Mouse (Mus musculus) left cerebral cortex, adult 8-10 months (tissue): ENCODE measurements around the gene Ltk. TPM values are rescaled to one million over a fixed set of nuclear protein-coding genes. Genes with fewer than 3 reads are reported as not detected.

Experiments used
- DNase-seq, 2 experiments: peaks; one replicate each; pipeline ENCODE4 v3.0.0; 2022; ENCODE audit warnings: low spot score in 2 of 2
- total RNA-seq, 4 experiments: library from RNA; stranded (reverse); gene quantifications; 2 replicates each; pipeline ENCODE4 v1.2.4; 2022

The Ltk gene
- total RNA-seq, 4 experiments from 2014 or later = 19.7 to 23.2 (median 20.4) TPM

DNA sequence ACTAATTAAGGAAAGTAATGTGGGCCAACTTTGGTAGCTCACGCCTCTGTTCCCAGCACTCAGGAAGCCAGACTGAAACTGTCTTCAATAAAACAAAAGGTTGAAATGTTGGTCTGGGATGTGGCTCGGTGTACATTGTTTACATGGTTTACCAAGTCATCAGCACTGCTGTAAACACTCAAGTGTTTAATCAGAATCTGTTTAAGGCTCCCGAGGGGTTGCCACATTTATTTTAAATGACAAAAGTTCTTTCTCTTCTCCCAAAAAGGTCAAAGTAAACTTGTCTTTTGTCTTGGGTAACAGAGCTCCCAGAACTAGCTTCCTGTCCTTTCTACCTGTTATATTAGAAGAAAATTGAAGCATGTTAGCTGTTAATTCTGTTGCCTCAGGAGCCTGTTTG lies 52.6 kb downstream of the Ltk start:
- no peak for DNase-seq

DNA sequence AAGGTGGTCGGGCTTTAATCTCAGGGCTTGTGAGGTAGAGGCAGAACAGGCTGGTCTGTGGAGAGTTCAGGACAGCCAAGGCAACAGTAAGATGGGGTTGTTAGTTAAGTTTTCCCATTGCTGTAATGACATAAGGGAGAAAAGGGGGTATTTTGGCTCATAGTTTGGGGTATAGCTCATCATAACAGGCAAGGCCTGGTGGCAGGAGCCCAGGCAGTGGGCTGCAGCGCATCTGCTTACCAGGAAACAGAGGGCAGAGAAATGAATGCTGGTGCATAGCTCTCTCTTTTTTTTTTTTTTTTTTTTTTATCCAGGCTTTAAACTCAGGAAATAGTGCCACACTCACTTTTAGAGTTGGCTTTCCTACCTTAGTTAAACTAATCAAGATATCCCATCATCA lies 57.1 kb downstream of the Ltk start:
- DNase-seq = no peak

Other genes starting within 250 kb of the Ltk start
- gene Exd1, start 212.8 kb downstream of the Ltk start, total RNA-seq = 1 to 10 TPM in 2 of 4 experiments, under 1 TPM in 2; 0.59 to 1.9 (median 1.00) TPM
- 100 to 1,000 TPM; 161 to 184 (median 175) TPM for gene Chp1, start 212.7 kb downstream of the Ltk start, total RNA-seq
- gene Nusap1, start 142.1 kb downstream of the Ltk start, total RNA-seq = 1 to 10 TPM in 1 of 4 experiments, under 1 TPM in 3; 0.46 to 1.6 (median 0.56) TPM
- gene Oip5, start 142.0 kb downstream of the Ltk start, total RNA-seq = 1 to 10 TPM in 3 of 4 experiments, under 1 TPM in 1; 0.70 to 2.0 (median 1.1) TPM
- 10 to 100 TPM; 28.7 to 31.9 (median 29.8) TPM for gene Ndufaf1, start 97.6 kb downstream of the Ltk start, total RNA-seq
- 10 to 100 TPM; 54.9 to 58.7 (median 55.9) TPM for gene Rtf1, start 85.4 kb downstream of the Ltk start, total RNA-seq
- 100 to 1,000 TPM; 160 to 178 (median 177) TPM for gene Itpka, start 18.1 kb downstream of the Ltk start, total RNA-seq
- gene Rpap1, start 27.1 kb upstream of the Ltk start, total RNA-seq = 10 to 100 TPM; 18.8 to 21.2 (median 20.4) TPM
- 100 to 1,000 TPM; 180 to 223 (median 191) TPM for gene Tyro3, start 37.3 kb upstream of the Ltk start, total RNA-seq
- 10 to 100 TPM; 54.9 to 78.5 (median 70.4) TPM for gene Mga, start 136.8 kb upstream of the Ltk start, total RNA-seq
- 10 to 100 TPM; 42.3 to 51.3 (median 44.2) TPM for gene Mapkbp1, start 212.3 kb upstream of the Ltk start, total RNA-seq